Mouse (Mus musculus) heart, postnatal 0 days (tissue): ENCODE data around the gene Man2b1.
"Not testable (repeated sequence)": the region's sequence is repeated elsewhere in the genome, so short reads cannot be mapped to it uniquely, and the experiment has no call there.

Experiments used
- CTCF ChIP-seq: IDR thresholded peaks from 2 replicates; pipeline ENCODE4 v1.5.1; 2016; ENCODE audit warnings: antibody characterized with exemption, control low read depth, low read depth
- EP300 ChIP-seq: IDR thresholded peaks from 2 replicates; pipeline ENCODE4 v1.6.1; 2016; ENCODE audit warnings: antibody characterized with exemption, low read depth

DNA sequence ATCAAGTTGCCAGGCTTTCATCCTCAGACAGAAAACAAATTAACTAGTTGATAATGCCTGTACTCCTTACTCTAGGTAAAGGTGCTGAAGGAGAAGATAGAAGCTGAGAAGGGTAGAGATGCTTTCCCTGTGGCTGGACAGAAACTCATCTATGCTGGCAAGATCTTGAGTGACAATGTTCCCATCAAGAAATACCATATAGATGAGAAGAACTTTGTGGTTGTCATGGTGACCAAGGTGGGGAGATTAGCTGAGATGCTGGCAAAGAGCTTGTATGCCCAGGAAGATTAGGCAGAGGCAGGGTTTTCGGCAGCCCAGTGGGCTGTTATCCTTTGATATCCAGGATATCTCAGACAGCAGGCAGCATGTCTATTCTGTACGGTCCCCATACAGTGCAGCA lies 52.6 kb downstream of the Man2b1 start:
- TF ChIP-seq CTCF, EP300: not testable (repeated sequence)
